Mouse (Mus musculus) CH12.LX (cell line): ENCODE measurements around the gene Psmb8. TPM values are rescaled to one million over a fixed set of nuclear protein-coding genes. Genes with fewer than 3 reads are reported as not detected.
A peak's percentile ranks its signal among the peaks of the same experiment; 100 is the strongest.

Source experiments
- DNase-seq: peaks from one replicate; pipeline ENCODE4 v3.0.0-alpha.2; 2013; ENCODE audit errors: extremely low read depth
- H3K27ac ChIP-seq: 2 replicates; pipeline ENCODE4 v1.5.1; 2012; ENCODE audit warnings: low read depth, mild to moderate bottlenecking, control low read depth, moderate library complexity; ENCODE audit not compliant: insufficient read depth
- H3K27me3 ChIP-seq: replicated peaks from 2 replicates; pipeline ENCODE3; 2012; ENCODE audit warnings: inconsistent platforms
- H3K36me3 ChIP-seq, 2 experiments: replicated peaks in 1 of 2; 2 replicates each; pipeline versions ENCODE3 to v1.6.1; 2012; ENCODE audit warnings: inconsistent platforms in 1 of 2, low read length in 1 of 2, mild to moderate bottlenecking in 1 of 2, mixed read lengths in 1 of 2, moderate library complexity in 1 of 2; ENCODE audit not compliant: control insufficient read depth in 1 of 2, insufficient read depth in 1 of 2
- H3K4me1 ChIP-seq, 2 experiments: 2 replicates each; pipeline ENCODE4 v1.6.1; 2012; ENCODE audit warnings: inconsistent platforms in 1 of 2, moderate library complexity in 1 of 2; ENCODE audit not compliant: insufficient read depth in 2 of 2, control insufficient read depth in 1 of 2
- H3K4me2 ChIP-seq: 2 replicates; pipeline ENCODE4 v1.6.1; 2012; ENCODE audit warnings: low read depth, mild to moderate bottlenecking, control low read depth; ENCODE audit not compliant: poor library complexity, insufficient read depth, severe bottlenecking
- H3K4me3 ChIP-seq, 3 experiments: fragments of 150-350 bp in 1 of 3; sonication (generic) in 1 of 3; replicated peaks in 1 of 3; 2 replicates each; pipeline versions ENCODE3 to v1.5.1; 2011 to 2012; ENCODE audit warnings: low read depth in 2 of 3, low read length in 2 of 3, mild to moderate bottlenecking in 2 of 3, moderate library complexity in 2 of 3, control low read depth in 1 of 3, improper control_type of control experiment in 1 of 3, inconsistent platforms in 1 of 3, mixed read lengths in 1 of 3; ENCODE audit not compliant: poor library complexity in 1 of 3
- H3K79me2 ChIP-seq: replicated peaks from 2 replicates; pipeline ENCODE4 v1.6.1; 2012; ENCODE audit warnings: mild to moderate bottlenecking, moderate library complexity; ENCODE audit not compliant: control insufficient read depth, poor library complexity, insufficient read depth, severe bottlenecking; ENCODE audit errors: extremely low read depth
- H3K9ac ChIP-seq: 2 replicates; pipeline ENCODE4 v1.6.1; 2012; ENCODE audit warnings: low read depth, mild to moderate bottlenecking, control low read depth, moderate library complexity; ENCODE audit not compliant: insufficient read depth
- H3K9me3 ChIP-seq: replicated peaks from 2 replicates; pipeline ENCODE3; 2012; ENCODE audit warnings: low read length, inconsistent platforms, mixed read lengths
- BHLHE40 ChIP-seq: IDR thresholded peaks from 2 replicates; pipeline ENCODE4 v1.6.1; 2011; ENCODE audit warnings: mild to moderate bottlenecking, low read depth, low read length, improper control_type of control experiment
- CTCF ChIP-seq, 2 experiments: IDR thresholded peaks in 1 of 2; conservative IDR thresholded peaks in 1 of 2; 2 replicates each; pipeline ENCODE4 v1.5.1; 2011 to 2012; ENCODE audit warnings: low read depth in 2 of 2, low read length in 2 of 2, improper control_type of control experiment in 1 of 2, inconsistent platforms in 1 of 2, mild to moderate bottlenecking in 1 of 2, moderate library complexity in 1 of 2
- E2F4 ChIP-seq: IDR thresholded peaks from 2 replicates; pipeline ENCODE4 v1.6.1; 2011; ENCODE audit warnings: low read depth, low read length, improper control_type of control experiment; ENCODE audit not compliant: insufficient replicate concordance
- EP300 ChIP-seq: IDR thresholded peaks from 2 replicates; pipeline ENCODE4 v1.6.1; 2011; ENCODE audit warnings: low read length, improper control_type of control experiment
- ETS1 ChIP-seq: conservative IDR thresholded peaks from 2 replicates; pipeline ENCODE4 v1.6.1; 2012; ENCODE audit warnings: low read depth, mild to moderate bottlenecking, inconsistent platforms, low read length, improper control_type of control experiment, moderate library complexity
- HCFC1 ChIP-seq: IDR thresholded peaks from 2 replicates; pipeline ENCODE4 v1.6.1; 2012; ENCODE audit warnings: low read depth, mild to moderate bottlenecking, inconsistent platforms, low read length, improper control_type of control experiment
- KAT2A ChIP-seq: IDR thresholded peaks from 2 replicates; pipeline ENCODE4 v1.6.1; 2012; ENCODE audit warnings: low read length, improper control_type of control experiment, inconsistent platforms; ENCODE audit not compliant: insufficient replicate concordance
- MAFK ChIP-seq: IDR thresholded peaks from 2 replicates; pipeline ENCODE4 v1.6.1; 2011; ENCODE audit warnings: low read length, improper control_type of control experiment; ENCODE audit not compliant: insufficient replicate concordance
- MAZ ChIP-seq: IDR thresholded peaks from 2 replicates; pipeline ENCODE4 v1.6.1; 2012; ENCODE audit warnings: low read depth, mild to moderate bottlenecking, inconsistent platforms, low read length, improper control_type of control experiment, moderate library complexity
- MEF2A ChIP-seq: IDR thresholded peaks from 2 replicates; pipeline ENCODE4 v1.6.1; 2014; ENCODE audit warnings: low read depth, mild to moderate bottlenecking, inconsistent platforms, low read length, improper control_type of control experiment, borderline replicate concordance
- MXI1 ChIP-seq: IDR thresholded peaks from 2 replicates; pipeline ENCODE4 v1.6.1; 2011; ENCODE audit warnings: mild to moderate bottlenecking, low read depth, low read length, improper control_type of control experiment
- NELFE ChIP-seq: IDR thresholded peaks from 2 replicates; pipeline ENCODE4 v1.6.1; 2011; ENCODE audit warnings: low read depth, low read length, improper control_type of control experiment
- NRF1 ChIP-seq: IDR thresholded peaks from 2 replicates; pipeline ENCODE4 v1.6.1; 2014; ENCODE audit warnings: low read depth, mild to moderate bottlenecking, inconsistent platforms, low read length, improper control_type of control experiment, moderate library complexity
- POLR2A ChIP-seq: IDR thresholded peaks from 2 replicates; pipeline ENCODE4 v1.6.1; 2011; ENCODE audit warnings: low read depth, mild to moderate bottlenecking, improper control_type of control experiment, low read length
- POLR2AphosphoS2 ChIP-seq: IDR thresholded peaks from 2 replicates; pipeline ENCODE4 v1.6.1; 2011; ENCODE audit warnings: low read depth, low read length, improper control_type of control experiment
- RCOR1 ChIP-seq: conservative IDR thresholded peaks from 2 replicates; pipeline ENCODE4 v1.6.1; 2012; ENCODE audit warnings: low read depth, mild to moderate bottlenecking, inconsistent platforms, low read length, improper control_type of control experiment
- SIN3A ChIP-seq: IDR thresholded peaks from 2 replicates; pipeline ENCODE4 v1.6.1; 2012; ENCODE audit warnings: low read length, improper control_type of control experiment, inconsistent platforms
- TBP ChIP-seq: conservative IDR thresholded peaks from 2 replicates; pipeline ENCODE4 v1.6.1; 2011; ENCODE audit warnings: low read depth, low read length, improper control_type of control experiment
- UBTF ChIP-seq: IDR thresholded peaks from 2 replicates; pipeline ENCODE4 v1.6.1; 2012; ENCODE audit warnings: low read depth, mild to moderate bottlenecking, inconsistent platforms, low read length, improper control_type of control experiment, moderate library complexity
- ZC3H11A ChIP-seq: IDR thresholded peaks from 2 replicates; pipeline ENCODE4 v1.6.1; 2012; ENCODE audit warnings: low read depth, mild to moderate bottlenecking, inconsistent platforms, low read length, improper control_type of control experiment
- ZKSCAN1 ChIP-seq: IDR thresholded peaks from 2 replicates; pipeline ENCODE4 v1.6.1; 2012; ENCODE audit warnings: low read depth, inconsistent platforms, low read length, improper control_type of control experiment, borderline replicate concordance
- ZMIZ1 ChIP-seq: IDR thresholded peaks from 2 replicates; pipeline ENCODE4 v1.6.1; 2012; ENCODE audit warnings: low read depth, mild to moderate bottlenecking, inconsistent platforms, low read length, improper control_type of control experiment
- ZNF384 ChIP-seq: IDR thresholded peaks from 2 replicates; pipeline ENCODE4 v1.6.1; 2012; ENCODE audit warnings: low read depth, low read length, improper control_type of control experiment, inconsistent platforms
- dilution Hi-C: fragments of 300-500 bp; cut with MboI; formaldehyde crosslinking; loops from 2 replicates; pipeline ENCODE4 v1.14.3; 2020; ENCODE audit warnings: low sequenced_read_pairs; ENCODE audit not compliant: extremely low pct_unique_long_range_greater_than_20kb, extremely low pct_ligation_motif_present
- in situ Hi-C: fragments of 300-500 bp; cut with MboI; formaldehyde crosslinking; loops from 3 replicates; pipeline ENCODE4 v1.14.3; 2019; ENCODE audit warnings: low sequenced_read_pairs, low pct_ligation_motif_present, low pct_unique_long_range_greater_than_20kb, mixed read lengths
- polyA plus RNA-seq: library from polyadenylated mRNA; unstranded; fragments of >175 nt; gene quantifications from 2 replicates; pipeline ENCODE4 v1.2.1, GENCODE M21; 2012; ENCODE audit warnings: low read depth; ENCODE audit not compliant: insufficient read length
- total RNA-seq, 2 experiments: library from RNA; depleted of rRNA; stranded (reverse); fragments of 300-350 nt in 1 of 2; fragments of >200 nt in 1 of 2; gene quantifications; 2 replicates each; pipeline ENCODE4 v1.2.3; 2012 to 2014

Psmb8 gene
- total and polyA plus RNA-seq, 3 experiments: 652 to 989 (median 857) TPM

- H3K4me1 ChIP-seq: peaks cover 32 to 67% of the 10 kb centered on the region in 2 experiments
These were observed 2.8 kb upstream of the Psmb8 start for GRCm38 (mm10) chr17:34194723-34195122.

GRCm38 (mm10) chr17:34196491-34196890 is 1.0 kb upstream of the Psmb8 start:
- Histone ChIP-seq H3K4me2 (peak overlapping the region; percentile 68), H3K27me3 (no peaks in the 10 kb centered on the region), H3K27ac (peak overlapping the region; percentile 81), H3K4me1 (peaks cover 30 to 66% of the 10 kb centered on the region in 2 experiments), H3K36me3 (peaks cover 59 to 75% of the 10 kb centered on the region in 2 experiments), H3K9me3 (no peaks in the 10 kb centered on the region), H3K9ac (peak overlapping the region; percentile 37; the same call in 1 of the 2 replicates), H3K4me3 (peak overlapping the region in 1 of 3 experiments; percentile 93), H3K79me2 (peaks cover 66% of the 10 kb centered on the region)
- dilution Hi-C loops: no loop called here
- TF ChIP-seq MXI1 (peak; percentile 24; the same call in 1 of the 2 replicates), NELFE (no peak), SIN3A (0 out of 2 replicates have a peak, but pooled peaks have one; percentile 50), ZNF384 (no peak), EP300 (0 out of 2 replicates have a peak, but pooled peaks have one; percentile 30)
- in situ Hi-C loops: no loop called here
- no peak for DNase-seq

More at GRCm38 (mm10) chr17:34194723-34195122, 2.8 kb upstream of the Psmb8 start:
- H3K9me3 ChIP-seq: no peaks in the 10 kb centered on the region
- in situ Hi-C loops: no loop called here
- peak overlapping the region; percentile 35 for H3K27ac ChIP-seq
- H3K4me3 ChIP-seq: no peak overlapping the region
- H3K79me2 ChIP-seq: peaks cover 68% of the 10 kb centered on the region
- H3K36me3 ChIP-seq: peaks cover 62 to 76% of the 10 kb centered on the region in 2 experiments
- no peak for DNase-seq
- dilution Hi-C loops: no loop called here
- H3K27me3 ChIP-seq: no peaks in the 10 kb centered on the region
- H3K9ac ChIP-seq: no peak overlapping the region
- TF ChIP-seq SIN3A: no peak
- TF ChIP-seq MEF2A: no peak
- H3K4me2 ChIP-seq: 0 out of 2 replicates have a peak overlapping the region, but pooled peaks have one; percentile 17

GRCm38 (mm10) chr17:34197904-34198520 is 491 bp downstream of the Psmb8 start:
- DNase-seq: peak; percentile 91
- Histone ChIP-seq H3K79me2 (peaks cover 56% of the 10 kb centered on the region), H3K27ac (peak overlapping the region; percentile 93), H3K36me3 (peaks cover 53 to 71% of the 10 kb centered on the region in 2 experiments), H3K9ac (peak overlapping the region; percentile 100), H3K9me3 (no peaks in the 10 kb centered on the region), H3K4me3 (peak overlapping the region; percentile 85 to 99 (median 93)), H3K4me2 (peak overlapping the region; percentile 89), H3K27me3 (no peaks in the 10 kb centered on the region), H3K4me1 (peaks cover 26 to 61% of the 10 kb centered on the region in 2 experiments)
- dilution Hi-C loops: no loop called here
- in situ Hi-C loops: no loop called here
- TF ChIP-seq ETS1: peak; percentile 79
- no peak for TF ChIP-seq CTCF (conservative IDR thresholded peaks at IDR 0.05 in 1 of 2, IDR thresholded peaks at IDR 0.05 in 1 of 2; ENCODE audit: low read depth in 2 of 2, low read length in 2 of 2)
- no peak; the same call in 1 of the 2 replicates for TF ChIP-seq POLR2AphosphoS2
- TF ChIP-seq SIN3A: peak; percentile 38
- TF ChIP-seq MEF2A: peak; percentile 74
- peak; percentile 46 for TF ChIP-seq ZMIZ1
- no peak for TF ChIP-seq ZNF384
- TF ChIP-seq E2F4: no peak
- TF ChIP-seq HCFC1: peak; percentile 50
- TF ChIP-seq UBTF: no peak
- peak; percentile 80; the same call in 1 of the 2 replicates for TF ChIP-seq RCOR1
- 0 out of 2 replicates have a peak, but pooled peaks have one; percentile 51 for TF ChIP-seq KAT2A
- peak; percentile 92 for TF ChIP-seq MAZ
- no peak for TF ChIP-seq NRF1
- peak; percentile 67 for TF ChIP-seq NELFE
- peak; percentile 80 for TF ChIP-seq POLR2A
- 0 out of 2 replicates have a peak, but pooled peaks have one; percentile 49 for TF ChIP-seq TBP
- TF ChIP-seq BHLHE40: peak; percentile 59
- no peak for TF ChIP-seq ZC3H11A
- TF ChIP-seq MAFK: peak; percentile 40; the same call in 1 of the 2 replicates
- no peak for TF ChIP-seq ZKSCAN1
